ENCODE assay signal across 21 mouse cellular contexts in the genomic region with DNA sequence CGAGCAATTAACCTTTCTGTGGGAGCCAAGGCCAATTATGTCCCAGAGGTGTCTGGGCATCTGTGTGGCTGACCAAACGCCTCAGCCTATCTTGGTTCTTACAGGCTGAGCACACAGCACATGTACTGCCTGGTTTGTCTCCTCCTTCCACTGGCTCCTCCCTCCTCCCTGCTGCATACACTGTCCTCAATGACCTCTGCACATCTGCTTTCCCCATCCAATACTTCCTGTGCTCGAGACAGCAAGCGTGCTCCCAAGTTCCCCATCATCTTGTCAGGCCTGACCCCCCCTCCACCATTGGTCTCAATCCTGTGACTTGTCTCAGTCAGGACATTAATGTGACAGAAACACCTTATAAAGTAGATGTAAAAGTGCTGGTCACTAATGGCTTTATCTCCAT.
A peak's percentile ranks its signal among the peaks of the same experiment; 100 is the strongest.
DNase-seq lines count a peak whose midpoint lies in the region; ATAC-seq and TF ChIP-seq lines count a peak whose summit lies in the region.
"Had no signal": no experiment of that assay in that cellular context is flagged by ENCODE, and none has a peak within 500 bp of the region (broad histone marks: within the 10 kb centered on the region; RNA-seq: fewer than 3 reads in every experiment).

No protein-coding gene starts in this region.

- no peaks in the 10 kb centered on the region for H3K27me3 ChIP-seq in heart, adult 2 months (ENCODE audit: control insufficient read depth, insufficient read depth, low read length)
- no peaks in the 10 kb centered on the region for H3K27me3 ChIP-seq in hindbrain, embryonic 10.5 days (ENCODE audit: insufficient read depth, poor library complexity, severe bottlenecking)
- H3K27me3 ChIP-seq in hindbrain, embryonic 16.5 days (replicated peaks; ENCODE audit: control insufficient read depth, insufficient read depth, low read length) = no peaks in the 10 kb centered on the region
- H3K27me3 ChIP-seq in embryonic facial prominence, embryonic 10.5 days (replicated peaks; ENCODE audit: low read depth, poor library complexity, severe bottlenecking) = no peaks in the 10 kb centered on the region
- H3K27me3 ChIP-seq: forebrain, embryonic 15.5 days; limb, embryonic 15.5 days; midbrain, embryonic 15.5 days had no signal

- H3K9me3 ChIP-seq in hindbrain, embryonic 10.5 days = no peaks in the 10 kb centered on the region
- H3K9me3 ChIP-seq in hindbrain, embryonic 16.5 days (ENCODE audit: control insufficient read depth, low read length) = no peaks in the 10 kb centered on the region
- H3K9me3 ChIP-seq in embryonic facial prominence, embryonic 10.5 days = no peaks in the 10 kb centered on the region
- H3K9me3 ChIP-seq: forebrain, embryonic 15.5 days; limb, embryonic 15.5 days; midbrain, embryonic 15.5 days had no signal

- no peaks in the 10 kb centered on the region for H3K36me3 ChIP-seq in heart, adult 2 months (ENCODE audit: control insufficient read depth, insufficient read depth, low read length)
- H3K36me3 ChIP-seq in hindbrain, embryonic 10.5 days = no peaks in the 10 kb centered on the region
- no peaks in the 10 kb centered on the region for H3K36me3 ChIP-seq in hindbrain, embryonic 16.5 days (ENCODE audit: control insufficient read depth, insufficient read depth, low read length)
- H3K36me3 ChIP-seq in embryonic facial prominence, embryonic 10.5 days (replicated peaks) = no peaks in the 10 kb centered on the region
- H3K36me3 ChIP-seq: forebrain, embryonic 15.5 days; limb, embryonic 15.5 days; midbrain, embryonic 15.5 days had no signal

- no peak overlapping the region for H3K4me3 ChIP-seq in heart, adult 2 months
- no peak overlapping the region for H3K4me3 ChIP-seq in hindbrain, embryonic 10.5 days
- H3K4me3 ChIP-seq in hindbrain, embryonic 16.5 days (ENCODE audit: low read length) = no peak overlapping the region
- no peak overlapping the region for H3K4me3 ChIP-seq in embryonic facial prominence, embryonic 10.5 days
- H3K4me3 ChIP-seq: forebrain, embryonic 15.5 days; layer of hippocampus, adult 2 months; limb, embryonic 15.5 days; megakaryocyte, embryonic 14.5 days; midbrain, embryonic 15.5 days had no signal

- WGBS in heart, adult 2 months = 36% methylated on average over 4 of the region's 4 CpGs
- 61% methylated on average over 4 of the region's 4 CpGs for WGBS in hindbrain, embryonic 10.5 days
- WGBS in hindbrain, embryonic 16.5 days = 55% methylated on average over 4 of the region's 4 CpGs
- 46% methylated on average over 4 of the region's 4 CpGs for WGBS in embryonic facial prominence, embryonic 10.5 days

- H3K4me2 ChIP-seq in hindbrain, embryonic 16.5 days (ENCODE audit: low read length) = no peak overlapping the region
- H3K4me2 ChIP-seq: forebrain, embryonic 15.5 days; limb, embryonic 15.5 days; midbrain, embryonic 15.5 days had no signal

- no peak; the same call in 1 of the 2 replicates for TF ChIP-seq EP300 in heart, adult 2 months (IDR thresholded peaks at IDR 0.05; ENCODE audit: insufficient read depth, low read depth, low read length)

- no peaks in the 10 kb centered on the region for H3K79me2 ChIP-seq in heart, adult 2 months (replicated peaks; ENCODE audit: control insufficient read depth, insufficient read depth, low read length)

- ATAC-seq in hindbrain, embryonic 16.5 days = no peak
- ATAC-seq: forebrain, embryonic 15.5 days; liver, postnatal 0 days; midbrain, embryonic 15.5 days had no signal

- peaks cover 6% of the 10 kb centered on the region for H3K4me1 ChIP-seq in heart, adult 2 months (ENCODE audit: control insufficient read depth, insufficient read depth, low read length)
- H3K4me1 ChIP-seq in hindbrain, embryonic 10.5 days (replicated peaks) = peaks cover 40% of the 10 kb centered on the region
- H3K4me1 ChIP-seq in hindbrain, embryonic 16.5 days (ENCODE audit: control insufficient read depth, insufficient read depth, low read depth, low read length) = peaks cover 12% of the 10 kb centered on the region
- peaks cover 23% of the 10 kb centered on the region; the same call in 1 of the 2 replicates for H3K4me1 ChIP-seq in embryonic facial prominence, embryonic 10.5 days
- H3K4me1 ChIP-seq: forebrain, embryonic 15.5 days; megakaryocyte, embryonic 14.5 days had no signal

- TF ChIP-seq CTCF in heart, adult 2 months (IDR thresholded peaks at IDR 0.05) = no peak

- intact Hi-C loops in heart, adult 2 months (cut with DNase I) = no loop called here

- H3K9ac ChIP-seq in heart, adult 2 months (ENCODE audit: low read depth, low read length) = no peak overlapping the region
- no peak overlapping the region for H3K9ac ChIP-seq in hindbrain, embryonic 16.5 days (ENCODE audit: low read depth, low read length)
- H3K9ac ChIP-seq: forebrain, embryonic 15.5 days; limb, embryonic 15.5 days; liver, postnatal 0 days; midbrain, embryonic 15.5 days had no signal

- 0 out of 2 replicates have a peak, but pooled peaks have one; percentile 30 for TF ChIP-seq POLR2A in heart, adult 2 months (IDR thresholded peaks at IDR 0.05; ENCODE audit: insufficient read depth, low read depth, low read length)

- H3K27ac ChIP-seq in heart, adult 2 months = peak overlapping the region; percentile 23; the same call in 1 of the 2 replicates
- H3K27ac ChIP-seq in hindbrain, embryonic 10.5 days = peak overlapping the region; percentile 23; the same call in 1 of the 2 replicates
- no peak overlapping the region for H3K27ac ChIP-seq in hindbrain, embryonic 16.5 days (ENCODE audit: low read depth, low read length)
- H3K27ac ChIP-seq in embryonic facial prominence, embryonic 10.5 days (replicated peaks) = no peak overlapping the region
- H3K27ac ChIP-seq: forebrain, embryonic 15.5 days; layer of hippocampus, adult 2 months had no signal

- DNase-seq in heart, adult 2 months = no peak
- no peak for DNase-seq in heart, adult 8-10 months (ENCODE audit: low spot score)
- DNase-seq in hindbrain, embryonic 10.5 days (ENCODE audit: low spot score) = no peak
- DNase-seq in MN1 (ENCODE audit: low spot score) = peak; percentile 33
- peak; percentile 15 for DNase-seq in embryonic facial prominence, embryonic 10.5 days (ENCODE audit: low spot score)
- DNase-seq in spleen, postnatal 36 days (ENCODE audit: low spot score in 2 of 2) = no peak
- DNase-seq: adrenal gland, adult 2 months; B cell, adult 2 months; cerebellum, adult 2 months; cerebellum, postnatal 36 days; gastrocnemius, postnatal 36 days; kidney, adult 18-20 months; kidney, postnatal 10 days; liver, postnatal 0 days; thymus, postnatal 36 days had no signal

Comparison
In these comparisons a context has a peak if more than half of its experiments do, and no peak if none do; other contexts are left out.
1. H3K27ac ChIP-seq: peak in heart, adult 2 months (single experiment) and hindbrain, embryonic 10.5 days (single experiment); none in hindbrain, embryonic 16.5 days (single experiment) and embryonic facial prominence, embryonic 10.5 days (single experiment).
2. DNase-seq: peak in MN1 (single experiment) and embryonic facial prominence, embryonic 10.5 days (single experiment); none in heart, adult 2 months (0 of 2), heart, adult 8-10 months (single experiment), hindbrain, embryonic 10.5 days (single experiment) and spleen, postnatal 36 days (0 of 2).